Mouse (Mus musculus): ENCODE measurements around the gene Arhgap6.

The Arhgap6 gene

GRCm38 (mm10) chrX:168794974-168795858, at the start of gene Arhgap6:
Gene Arhgap6 (plus strand): TSS chrX:168795099.
- in situ Hi-C loops (cut with MboI; ENCODE audit: unreplicated experiment in 2 of 2) = no loop called here

- in situ Hi-C loops (cut with MboI; ENCODE audit: unreplicated experiment in 2 of 2) = no loop called here
These were observed 47.9 kb upstream of the Arhgap6 start for GRCm38 (mm10) chrX:168747011-168747410.

DNA sequence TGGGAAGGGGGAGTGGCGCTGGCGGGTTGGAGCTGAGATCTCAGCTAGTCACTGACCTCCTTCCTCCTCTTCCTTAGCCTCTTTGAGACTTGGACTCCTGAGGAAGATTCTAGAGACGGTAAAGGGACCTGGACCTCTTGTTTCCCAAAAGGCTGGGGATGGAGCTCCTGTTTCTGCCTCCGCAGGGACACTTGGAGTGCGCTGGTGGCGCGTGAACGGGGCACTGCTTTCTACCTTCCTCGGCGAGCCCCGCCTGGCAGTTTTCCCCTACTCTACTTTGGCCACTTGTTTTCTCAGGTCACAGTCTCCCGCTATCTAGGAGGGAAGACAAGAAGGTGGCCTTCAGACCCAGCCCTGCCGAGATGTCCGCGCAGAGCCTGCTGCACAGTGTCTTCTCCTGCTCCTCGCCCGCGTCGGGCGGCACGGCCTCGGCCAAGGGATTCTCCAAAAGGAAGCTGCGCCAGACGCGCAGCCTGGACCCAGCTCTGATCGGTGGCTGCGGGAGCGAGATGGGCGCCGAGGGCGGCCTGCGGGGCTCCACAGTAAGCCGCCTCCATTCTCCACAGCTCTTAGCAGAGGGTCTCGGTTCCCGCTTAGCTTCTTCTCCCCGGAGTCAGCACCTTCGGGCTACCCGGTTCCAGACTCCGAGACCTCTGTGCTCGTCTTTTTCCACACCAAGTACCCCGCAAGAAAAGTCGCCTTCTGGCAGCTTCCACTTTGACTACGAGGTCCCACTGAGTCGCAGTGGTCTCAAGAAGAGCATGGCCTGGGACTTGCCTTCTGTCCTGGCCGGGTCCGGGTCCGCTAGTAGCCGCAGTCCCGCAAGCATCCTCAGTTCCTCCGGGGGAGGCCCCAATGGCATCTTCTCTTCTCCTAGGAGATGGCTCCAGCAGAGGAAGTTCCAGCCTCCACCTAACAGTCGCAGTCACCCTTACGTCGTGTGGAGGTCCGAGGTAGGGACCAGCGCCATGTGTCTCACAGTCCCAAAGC, 1.3 kb downstream of the Arhgap6 start:
- in situ Hi-C loops (cut with MboI; ENCODE audit: unreplicated experiment in 2 of 2) = no loop called here

DNA sequence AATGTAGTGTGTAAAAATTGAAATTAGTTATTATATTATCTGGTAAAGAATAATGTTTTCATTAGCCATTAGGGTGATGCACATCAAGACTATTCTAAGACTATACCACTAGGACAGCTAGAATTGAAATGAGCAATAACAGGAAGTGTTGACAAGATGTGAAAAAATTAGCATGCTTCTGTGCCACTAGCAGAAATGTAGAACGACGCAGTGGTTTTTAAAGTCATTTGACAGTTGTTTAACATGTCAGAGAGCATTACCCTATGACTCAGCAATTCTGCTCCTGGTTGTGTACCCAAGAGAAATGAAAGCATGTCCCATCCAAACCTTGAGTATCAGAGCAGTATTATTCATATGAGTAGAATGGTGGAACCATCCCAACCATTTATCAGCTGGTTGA, 9.8 kb downstream of the Arhgap6 start:
- in situ Hi-C loops (cut with MboI; ENCODE audit: unreplicated experiment in 2 of 2) = loop anchor here in 1 of 2 experiments (25.0 kb wide), 2 partner anchors 233 to 508 kb away; partner anchors contain the start of gene Hccs

DNA sequence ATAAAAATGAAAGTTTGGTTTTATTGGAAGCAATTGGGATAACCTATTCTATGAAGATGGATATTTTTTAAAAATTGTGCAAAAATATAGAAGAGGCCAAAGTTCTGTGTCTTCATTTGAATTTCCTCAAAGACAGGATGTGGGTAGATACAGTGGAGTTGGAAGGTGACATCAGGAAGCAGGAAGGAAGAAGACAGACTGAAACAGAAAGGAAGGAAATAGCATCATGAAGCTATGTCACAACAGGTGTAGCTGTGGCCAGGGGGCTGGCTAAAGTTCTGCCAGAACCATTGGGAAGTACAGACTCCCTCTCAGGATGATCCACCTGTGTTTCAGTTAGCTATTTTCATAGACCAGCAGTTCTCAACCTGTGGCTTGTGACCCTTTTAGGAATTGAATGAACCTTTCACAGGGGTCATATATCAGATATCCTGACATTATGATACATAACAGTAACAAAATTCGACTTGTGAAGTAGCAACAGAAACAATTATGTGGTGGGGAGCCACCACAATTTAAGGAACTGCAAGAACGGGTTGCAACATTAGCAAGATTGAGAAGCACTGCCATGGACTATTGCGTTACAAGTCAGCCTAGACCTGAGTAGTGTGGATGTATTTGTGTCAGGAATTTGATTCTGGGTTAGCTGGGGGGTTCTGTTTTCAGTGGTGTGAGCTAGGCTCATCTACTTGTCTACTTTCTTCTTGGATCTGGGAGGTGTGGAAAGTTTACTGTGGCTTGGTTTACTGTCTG, 15.8 kb downstream of the Arhgap6 start:
- in situ Hi-C loops (cut with MboI; ENCODE audit: unreplicated experiment in 2 of 2) = loop anchor here in 1 of 2 experiments (25.0 kb wide), 2 partner anchors 227 to 502 kb away; partner anchors contain the start of gene Hccs

DNA sequence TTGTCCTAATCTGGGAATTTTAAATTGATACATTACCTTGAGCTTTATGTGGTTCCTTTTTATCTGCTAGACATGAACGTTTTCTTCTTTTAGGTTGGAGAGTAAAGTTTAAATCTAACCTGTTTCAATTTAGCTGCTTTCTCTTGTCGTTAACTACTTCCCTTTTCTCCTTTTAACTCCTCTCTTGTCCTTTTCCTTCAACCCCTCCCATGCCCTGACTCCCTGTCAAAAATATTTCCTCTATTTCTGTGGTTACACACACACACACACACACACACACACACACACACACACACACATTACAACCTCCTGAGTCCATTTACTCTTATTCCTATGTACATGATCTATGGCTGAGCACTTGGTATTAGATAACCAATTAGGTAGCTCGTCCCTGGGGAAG, 24.0 kb downstream of the Arhgap6 start:
- in situ Hi-C loops (cut with MboI; ENCODE audit: unreplicated experiment in 2 of 2) = loop anchor here in 1 of 2 experiments (25.0 kb wide), 2 partner anchors 218 to 493 kb away; partner anchors contain the start of gene Hccs

DNA sequence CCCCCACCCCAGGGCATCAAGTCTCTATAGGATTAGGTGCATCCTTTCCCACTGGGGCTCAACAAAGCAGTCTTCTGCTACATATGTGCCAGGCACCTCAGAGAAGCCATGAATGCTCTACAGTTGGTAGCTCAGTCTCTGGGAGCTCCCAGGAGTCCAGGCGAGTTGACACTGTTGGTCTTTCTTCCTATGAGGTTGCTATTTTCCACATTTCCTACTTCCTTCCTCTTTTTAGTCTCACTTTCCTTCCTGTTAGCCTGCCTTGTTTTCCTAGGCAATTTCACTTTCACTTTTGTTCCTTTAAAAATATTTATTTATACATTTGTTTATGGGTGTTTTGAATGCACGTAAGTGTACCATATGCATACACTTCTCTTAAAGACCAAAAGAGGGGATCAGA, 29.3 kb downstream of the Arhgap6 start:
- in situ Hi-C loops (cut with MboI; ENCODE audit: unreplicated experiment in 2 of 2) = loop anchor here in 1 of 2 experiments (25.0 kb wide), 2 partner anchors 213 to 488 kb away; partner anchors contain the start of gene Hccs

- in situ Hi-C loops (cut with MboI; ENCODE audit: unreplicated experiment in 2 of 2) = no loop called here
These were observed 37.4 kb downstream of the Arhgap6 start for GRCm38 (mm10) chrX:168832343-168832742.

DNA sequence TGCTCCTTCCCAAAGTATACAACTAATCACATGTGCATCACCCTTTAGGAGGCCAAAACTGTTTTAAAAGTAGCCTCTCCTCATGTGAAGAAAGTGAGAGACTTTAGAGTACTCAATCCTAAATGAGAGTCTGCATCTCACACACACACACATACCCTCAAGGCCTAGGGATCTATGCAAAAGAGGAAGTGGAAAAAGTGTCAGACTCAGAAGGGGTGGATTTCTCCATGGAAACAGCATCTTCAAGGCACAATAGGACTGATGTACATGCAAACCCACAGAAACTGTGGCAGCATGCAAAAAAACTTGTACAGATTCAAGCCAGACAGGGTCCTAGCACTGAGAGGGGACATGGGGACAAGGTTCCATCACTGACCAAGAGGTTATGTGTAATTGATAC, 53.2 kb downstream of the Arhgap6 start:
- in situ Hi-C loops (cut with MboI; ENCODE audit: unreplicated experiment in 2 of 2) = no loop called here

GRCm38 (mm10) chrX:168874688-168875087, 79.8 kb downstream of the Arhgap6 start:
- in situ Hi-C loops (cut with MboI; ENCODE audit: unreplicated experiment in 2 of 2) = no loop called here

GRCm38 (mm10) chrX:168903557-168903956, 108.7 kb downstream of the Arhgap6 start:
- in situ Hi-C loops (cut with MboI; ENCODE audit: unreplicated experiment in 2 of 2) = no loop called here

- in situ Hi-C loops (cut with MboI; ENCODE audit: unreplicated experiment in 2 of 2) = no loop called here
These were observed 109.2 kb downstream of the Arhgap6 start for GRCm38 (mm10) chrX:168904086-168904485.

DNA sequence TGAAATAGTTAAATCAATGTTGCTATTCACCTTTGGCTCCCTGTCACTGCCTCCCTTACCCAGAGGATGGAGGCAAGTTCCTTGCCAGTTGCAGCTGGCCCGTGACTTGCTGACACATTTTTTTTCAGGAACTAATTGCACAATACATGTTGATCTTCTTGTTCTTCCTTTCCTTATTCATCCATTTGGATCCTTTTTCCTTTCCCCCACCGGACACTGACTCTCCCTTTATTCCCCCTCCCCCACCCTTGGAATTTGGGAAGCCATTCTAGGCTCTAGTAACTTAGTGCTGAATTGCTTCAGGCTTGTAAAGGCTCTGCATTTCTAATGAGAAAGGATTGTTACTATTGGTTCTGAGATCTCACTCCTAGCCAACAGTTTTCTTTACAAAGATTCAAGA, 112.7 kb downstream of the Arhgap6 start:
- in situ Hi-C loops (cut with MboI; ENCODE audit: unreplicated experiment in 2 of 2) = no loop called here

DNA sequence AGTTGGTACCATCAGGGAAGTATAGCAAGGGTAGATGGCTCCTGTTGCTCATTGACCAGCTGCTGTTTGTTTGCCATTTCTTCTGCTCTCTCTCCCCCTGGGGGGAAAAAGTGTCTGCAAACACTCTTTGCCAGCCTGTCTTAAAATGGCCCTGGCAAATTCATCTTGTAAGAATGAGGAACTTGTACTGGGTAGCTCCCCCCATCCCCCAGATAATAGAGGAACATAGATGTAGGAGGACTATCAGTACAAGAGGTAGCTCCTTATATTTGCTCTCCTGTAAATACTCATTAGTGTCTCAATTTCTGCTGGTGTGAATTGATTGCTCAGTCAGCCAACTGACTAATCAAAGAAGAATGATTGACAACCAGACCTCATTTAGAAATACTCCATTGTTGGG, 118.6 kb downstream of the Arhgap6 start:
- in situ Hi-C loops (cut with MboI; ENCODE audit: unreplicated experiment in 2 of 2) = no loop called here

DNA sequence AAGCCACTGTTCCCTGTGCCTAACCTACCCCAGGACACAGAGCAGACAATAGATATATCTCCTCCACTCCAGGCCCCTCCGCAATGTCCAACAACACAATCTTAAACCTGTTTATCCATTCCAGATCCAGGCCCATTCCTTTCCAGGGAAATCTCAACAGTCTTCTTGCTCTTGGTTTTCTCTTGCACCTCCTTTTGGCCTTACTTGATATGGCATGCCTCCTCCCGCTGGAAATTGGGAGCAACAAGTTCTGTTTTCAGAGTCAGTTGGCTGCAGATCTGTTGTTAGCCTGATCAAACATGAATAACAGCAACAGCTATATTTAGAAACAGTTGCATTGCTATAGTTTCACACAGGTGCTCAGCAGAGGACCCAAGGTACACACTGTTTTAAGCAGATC, 126.0 kb downstream of the Arhgap6 start:
- in situ Hi-C loops (cut with MboI; ENCODE audit: unreplicated experiment in 2 of 2) = no loop called here

GRCm38 (mm10) chrX:168932420-168932819, 137.5 kb downstream of the Arhgap6 start:
- in situ Hi-C loops (cut with MboI; ENCODE audit: unreplicated experiment in 2 of 2) = loop anchor here (5.0 to 10.0 kb wide), 7 partner anchors 215 to 1658 kb away; no protein-coding TSS in a partner anchor

GRCm38 (mm10) chrX:168935447-168935846, 140.5 kb downstream of the Arhgap6 start:
- in situ Hi-C loops (cut with MboI; ENCODE audit: unreplicated experiment in 2 of 2) = loop anchor here (5.0 to 10.0 kb wide), 9 partner anchors 221 to 1661 kb away; no protein-coding TSS in a partner anchor

GRCm38 (mm10) chrX:168937941-168938340, 143.0 kb downstream of the Arhgap6 start:
- in situ Hi-C loops (cut with MboI; ENCODE audit: unreplicated experiment in 2 of 2) = loop anchor here (5.0 to 10.0 kb wide), 9 partner anchors 223 to 1663 kb away; no protein-coding TSS in a partner anchor

DNA sequence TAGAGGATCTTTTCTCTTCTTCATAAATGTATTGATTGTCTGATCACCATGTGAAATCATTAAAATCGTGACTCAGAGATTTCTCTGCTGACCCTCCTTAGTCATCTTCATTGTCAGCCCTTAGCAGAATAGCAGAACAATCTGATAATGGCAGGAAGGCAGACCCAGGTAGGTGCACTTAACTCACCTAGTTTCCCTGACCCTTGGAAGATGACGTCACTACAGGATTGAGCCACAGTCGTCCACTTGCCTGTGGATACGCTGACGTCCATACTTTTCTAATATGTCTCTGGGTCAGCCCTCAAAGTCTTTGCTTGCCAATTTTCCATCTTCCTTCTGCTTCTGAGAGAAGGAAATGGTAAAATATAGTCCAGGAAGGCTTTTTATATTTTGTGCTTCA, 146.8 kb downstream of the Arhgap6 start:
- in situ Hi-C loops (cut with MboI; ENCODE audit: unreplicated experiment in 2 of 2) = loop anchor here in 1 of 2 experiments (5.0 kb wide), 1 partner anchor 91 kb away; no protein-coding TSS in a partner anchor

DNA sequence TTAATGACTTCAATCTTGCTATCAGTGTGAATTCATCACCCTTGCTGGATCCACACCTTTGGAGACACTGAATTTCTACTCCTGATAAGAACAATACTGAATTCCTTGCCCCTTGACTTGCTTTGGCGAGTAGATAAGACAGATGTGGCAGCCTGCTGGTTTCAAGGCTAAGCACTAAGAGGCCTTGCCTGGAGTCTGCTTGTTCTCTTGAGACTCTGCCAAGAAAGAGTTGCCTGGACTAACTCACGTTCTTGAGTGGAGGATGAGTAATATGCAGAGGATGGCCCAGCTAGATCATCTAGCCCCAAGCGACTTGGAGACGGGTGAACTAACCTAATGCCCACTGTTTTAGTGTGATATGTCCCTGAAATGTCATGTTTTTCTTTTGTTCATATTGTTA, 148.3 kb downstream of the Arhgap6 start:
- in situ Hi-C loops (cut with MboI; ENCODE audit: unreplicated experiment in 2 of 2) = loop anchor here in 1 of 2 experiments (5.0 kb wide), 1 partner anchor 89 kb away; no protein-coding TSS in a partner anchor
